Mouse (Mus musculus): ENCODE data around the gene Tbc1d9.

GRCm38 (mm10) chr8:83278431-83278830 lies 113.3 kb downstream of the Tbc1d9 start:
- TF ChIP-seq POLR2A (IDR thresholded peaks at IDR 0.05; ENCODE audit: low read depth, low read length) (no peak), CTCF (IDR thresholded peaks at IDR 0.05; ENCODE audit: borderline replicate concordance, insufficient read depth, low read length) (no peak)
